In the genomic region with DNA sequence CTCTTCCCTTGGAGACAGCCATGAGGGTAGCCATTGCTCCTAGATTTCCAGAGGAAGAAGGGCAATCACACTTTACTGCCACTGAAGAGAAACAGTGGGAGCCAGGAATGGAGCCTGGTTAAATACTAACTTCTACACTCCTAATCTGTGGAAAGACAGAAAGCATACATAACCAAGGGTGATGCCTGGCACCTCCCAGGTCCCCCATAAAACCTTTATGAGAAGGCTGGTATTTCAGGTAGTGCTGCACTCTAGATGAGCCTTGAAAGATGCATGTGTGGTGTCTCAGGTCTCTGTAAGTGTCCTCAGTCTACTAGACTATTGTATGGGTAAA, we compare ENCODE assay signal across 23 mouse cellular contexts. TPM values are rescaled to one million over a fixed set of nuclear protein-coding genes. Genes with fewer than 3 reads are reported as not detected.
DNase-seq lines count a peak whose midpoint lies in the region; ATAC-seq and TF ChIP-seq lines count a peak whose summit lies in the region.
"Had no signal": no experiment of that assay in that cellular context is flagged by ENCODE, and none has a peak within 500 bp of the region (broad histone marks: within the 10 kb centered on the region; RNA-seq: fewer than 3 reads in every experiment).

No protein-coding gene starts in this region.

- intact Hi-C loops in gastrocnemius, adult 2 months (cut with DNase I), result no loop called here

- no peak overlapping the region for H3K9ac ChIP-seq in heart, embryonic 15.5 days
- no peak overlapping the region for H3K9ac ChIP-seq in liver, adult 2 months (ENCODE audit: low read depth, low read length)
- H3K9ac ChIP-seq: forebrain, embryonic 12.5 days; neural tube, embryonic 13.5 days had no signal

- no peak for TF ChIP-seq CTCF in gastrocnemius, adult 2 months (IDR thresholded peaks at IDR 0.05)
- TF ChIP-seq CTCF in liver, adult 2 months (IDR thresholded peaks at IDR 0.05; ENCODE audit: low read depth, low read length), result no peak

- H3K79me2 ChIP-seq in liver, adult 2 months (ENCODE audit: control insufficient read depth, insufficient read depth, low read length), result peaks cover 3% of the 10 kb centered on the region; the same call in 1 of the 2 replicates

- H3K4me2 ChIP-seq in heart, embryonic 15.5 days, result no peak overlapping the region
- H3K4me2 ChIP-seq: forebrain, embryonic 12.5 days; neural tube, embryonic 13.5 days had no signal

- H3K27ac ChIP-seq in gastrocnemius, adult 2 months, result peak overlapping the region; percentile 46; the same call in 1 of the 2 replicates
- H3K27ac ChIP-seq in heart, embryonic 15.5 days, result peak overlapping the region; percentile 86
- peak overlapping the region; percentile 93 for H3K27ac ChIP-seq in liver, adult 2 months (replicated peaks; ENCODE audit: insufficient read depth, low read depth, low read length)
- H3K27ac ChIP-seq: embryonic facial prominence, embryonic 10.5 days; forebrain, embryonic 12.5 days; hindbrain, embryonic 10.5 days; hindbrain, postnatal 0 days; left cerebral cortex, adult 2 months; neural tube, embryonic 13.5 days had no signal

- peaks cover 46% of the 10 kb centered on the region for H3K4me1 ChIP-seq in heart, embryonic 15.5 days (replicated peaks)
- H3K4me1 ChIP-seq in liver, adult 2 months (ENCODE audit: control insufficient read depth, insufficient read depth, low read length), result peaks cover 11% of the 10 kb centered on the region
- H3K4me1 ChIP-seq: embryonic facial prominence, embryonic 10.5 days; forebrain, embryonic 12.5 days; megakaryocyte, embryonic 14.5 days; neural tube, embryonic 13.5 days had no signal

- TF ChIP-seq POLR2A in liver, adult 2 months (IDR thresholded peaks at IDR 0.05; ENCODE audit: extremely low read depth, insufficient read depth, low read length), result no peak

- H3K4me3 ChIP-seq in gastrocnemius, adult 2 months, result no peak overlapping the region
- H3K4me3 ChIP-seq in heart, embryonic 15.5 days, result no peak overlapping the region
- H3K4me3 ChIP-seq in liver, adult 2 months (ENCODE audit: insufficient read depth, low read depth, low read length), result no peak overlapping the region
- H3K4me3 ChIP-seq: embryonic facial prominence, embryonic 10.5 days; forebrain, embryonic 12.5 days; hindbrain, embryonic 10.5 days; left cerebral cortex, adult 2 months; megakaryocyte, embryonic 14.5 days; neural tube, embryonic 13.5 days had no signal

- H3K9me3 ChIP-seq in heart, embryonic 15.5 days (replicated peaks), result no peaks in the 10 kb centered on the region
- H3K9me3 ChIP-seq: embryonic facial prominence, embryonic 10.5 days; forebrain, embryonic 12.5 days; hindbrain, embryonic 10.5 days; neural tube, embryonic 13.5 days had no signal

- no peaks in the 10 kb centered on the region for H3K36me3 ChIP-seq in heart, embryonic 15.5 days
- no peaks in the 10 kb centered on the region for H3K36me3 ChIP-seq in liver, adult 2 months (ENCODE audit: control insufficient read depth, insufficient read depth, low read length)
- H3K36me3 ChIP-seq: embryonic facial prominence, embryonic 10.5 days; forebrain, embryonic 12.5 days; hindbrain, embryonic 10.5 days; neural tube, embryonic 13.5 days had no signal

- ATAC-seq in heart, embryonic 15.5 days (replicated peaks; ENCODE audit: insufficient number of reproducible peaks, insufficient read depth, low FRiP score, low read depth), result no peak
- ATAC-seq in erythroid progenitor cell, adult 5-6 weeks (replicated peaks; ENCODE audit: low FRiP score, poor library complexity, severe bottlenecking), result no peak
- ATAC-seq: hindbrain, postnatal 0 days had no signal

- DNase-seq in gastrocnemius, adult 2 months, result no peak
- no peak for DNase-seq in gastrocnemius, postnatal 10 days
- no peak for DNase-seq in heart, adult 9 months (ENCODE audit: low spot score in 2 of 2)
- DNase-seq in liver, adult 2 months (ENCODE audit: extremely low read depth, low read depth, low spot score), result no peak
- no peak for DNase-seq in liver
- no peak for DNase-seq in urinary bladder, postnatal 25 days (ENCODE audit: low spot score)
- DNase-seq: adrenal gland, adult 2 months; cerebellum, adult 2 months; gastrocnemius, postnatal 14 days; left cerebral cortex, postnatal 4 days; lung, adult 18-20 months; midbrain, embryonic 14.5 days; spleen, adult 18-20 months; thymus, postnatal 36 days had no signal

- H3K27me3 ChIP-seq in heart, embryonic 15.5 days, result no peaks in the 10 kb centered on the region
- no peaks in the 10 kb centered on the region for H3K27me3 ChIP-seq in liver, adult 2 months (ENCODE audit: control insufficient read depth, insufficient read depth, low read length)
- H3K27me3 ChIP-seq: forebrain, embryonic 12.5 days; megakaryocyte, embryonic 14.5 days; neural tube, embryonic 13.5 days had no signal

RNA-seq across cellular contexts. Expression of a gene that starts 39.4 kb away (rescaled TPM):
- total RNA-seq in gastrocnemius, adult 2 months (2021), result 10 to 100 TPM; 34.5 to 69.7 TPM
- total RNA-seq in gastrocnemius, postnatal 10 days (2021), result 10 to 100 TPM; 22.4 to 27.0 TPM
- 57.1 and 66.0 TPM in 2 replicates for polyA plus RNA-seq in heart, embryonic 15.5 days (2015; fragmentation: Nextera tagmentation; extraction: Ambion mirVana)
- 5.4 and 6.5 TPM in 2 replicates for total RNA-seq in liver, adult 2 months (2014; rRNA removed)
- polyA plus RNA-seq in liver, adult 2 months (2012; rRNA removed), result 1.6 and 1.7 TPM in 2 replicates
- total RNA-seq in erythroid progenitor cell, adult 5-6 weeks (2015; ENCODE audit: low replicate concordance), result not detected in 2 replicates
- total RNA-seq in erythroid progenitor cell, adult 5-6 weeks (2017; ENCODE audit: low replicate concordance), result not detected in 2 replicates
